Mouse (Mus musculus) right cerebral cortex, postnatal 36 days (tissue): ENCODE data around the gene Gm12216.

ENCODE experiments used
- DNase-seq, 2 experiments: peaks; one replicate each; pipeline ENCODE4 v3.0.0; 2022; ENCODE audit warnings: low spot score in 2 of 2, mixed read lengths in 1 of 2

Gene Gm12216

DNA sequence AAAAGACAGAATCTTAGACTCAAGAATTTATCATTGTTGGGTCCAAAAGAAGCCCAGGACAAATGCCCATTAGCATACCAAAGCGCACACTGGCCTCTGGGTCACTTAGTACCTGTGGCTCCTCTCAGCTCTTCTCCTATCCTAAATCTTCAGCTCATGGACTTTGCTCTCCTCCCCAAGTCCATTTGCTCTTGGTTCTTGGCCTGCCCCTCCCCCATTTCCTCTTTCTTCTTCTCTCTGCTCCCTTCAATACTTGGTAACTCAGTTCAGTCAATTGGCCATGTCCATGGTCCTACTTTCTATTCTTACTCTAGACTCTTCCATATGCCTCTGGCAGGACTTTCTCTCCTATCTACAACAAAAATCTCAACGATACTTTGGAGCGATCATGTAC lies 37.1 kb downstream of the Gm12216 start:
- no peak for DNase-seq

DNA sequence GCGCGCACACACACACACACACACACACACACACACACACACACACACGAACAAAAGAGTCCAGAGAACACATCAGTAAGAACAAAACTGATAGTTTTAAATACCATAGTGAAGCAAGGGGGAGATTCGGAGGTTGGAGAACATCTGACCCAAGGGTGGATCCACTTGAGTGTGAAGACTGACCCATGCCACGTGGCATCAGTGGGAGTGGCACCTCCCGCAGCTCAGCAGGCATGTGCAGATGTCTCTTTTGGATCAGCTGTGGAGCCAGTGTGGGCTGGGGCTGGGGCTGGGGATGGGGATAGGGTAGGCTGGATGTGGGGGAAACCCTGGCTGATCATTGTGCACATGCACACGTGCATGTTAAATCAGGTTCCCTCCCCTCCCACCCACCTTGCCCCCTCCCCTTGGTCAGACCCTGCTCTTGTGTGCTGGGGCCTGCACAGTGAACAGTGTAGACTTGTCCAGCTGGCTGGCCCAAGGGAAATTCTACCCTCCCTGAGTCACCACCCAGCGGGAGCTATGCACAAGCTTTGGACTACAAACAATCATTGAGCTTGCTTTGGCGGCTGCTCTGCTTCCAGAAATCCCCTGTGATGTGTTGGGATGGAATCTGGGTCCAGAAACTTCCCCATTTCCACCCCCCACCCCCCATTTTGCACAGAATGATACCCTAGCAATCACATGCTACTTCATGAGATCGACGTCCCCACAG lies 37.7 kb downstream of the Gm12216 start:
- DNase-seq, result no peak

DNA sequence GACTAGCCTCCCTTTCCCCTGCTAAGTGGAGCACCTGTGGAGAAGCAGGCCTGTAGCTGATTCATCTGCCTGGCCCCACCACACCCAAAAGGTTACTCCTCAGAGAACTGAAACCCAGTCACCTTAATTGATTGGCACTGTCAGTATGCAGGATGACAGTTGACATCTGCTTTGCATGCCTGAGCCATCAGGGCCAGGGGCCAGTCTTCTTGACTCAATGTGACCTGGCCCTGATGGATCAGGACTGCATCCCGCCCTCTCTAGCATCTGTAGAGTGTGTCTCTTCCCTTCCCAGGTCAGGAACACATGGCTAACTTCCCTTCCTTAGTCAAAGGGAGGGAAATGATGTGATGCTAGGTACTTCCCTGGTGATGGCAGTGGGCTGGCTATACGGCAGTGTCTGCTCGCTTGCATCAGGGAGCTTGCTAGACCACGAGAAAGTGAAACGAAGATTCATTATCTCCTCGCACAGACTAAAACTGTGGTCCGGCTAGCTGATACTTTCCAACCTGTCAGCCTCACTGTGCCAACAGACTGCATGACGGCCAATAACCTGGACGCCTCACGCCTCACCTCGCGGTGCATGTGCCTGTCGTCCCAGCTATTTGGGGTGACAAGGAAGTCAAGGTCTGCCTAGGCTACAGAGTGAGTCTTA lies 38.4 kb downstream of the Gm12216 start:
- no peak for DNase-seq

DNA sequence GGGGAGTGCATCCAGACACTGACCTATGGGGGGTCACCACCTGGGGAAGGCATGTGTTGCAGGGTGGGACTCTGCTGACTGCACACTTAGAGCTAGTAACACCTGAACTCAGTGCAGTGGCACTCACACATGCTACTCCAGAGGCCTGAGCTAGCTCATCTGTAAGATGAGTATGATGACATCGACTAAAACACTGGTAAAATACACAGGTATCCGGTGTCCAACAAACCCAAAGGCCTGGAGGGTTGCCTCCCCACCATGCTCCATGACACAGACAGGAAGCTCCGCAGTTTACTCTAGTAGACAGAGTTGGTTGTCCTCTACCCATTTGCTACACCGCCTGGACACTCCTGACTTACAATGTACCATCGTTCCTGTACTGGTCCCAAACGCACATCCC lies 39.5 kb downstream of the Gm12216 start:
- no peak for DNase-seq

DNA sequence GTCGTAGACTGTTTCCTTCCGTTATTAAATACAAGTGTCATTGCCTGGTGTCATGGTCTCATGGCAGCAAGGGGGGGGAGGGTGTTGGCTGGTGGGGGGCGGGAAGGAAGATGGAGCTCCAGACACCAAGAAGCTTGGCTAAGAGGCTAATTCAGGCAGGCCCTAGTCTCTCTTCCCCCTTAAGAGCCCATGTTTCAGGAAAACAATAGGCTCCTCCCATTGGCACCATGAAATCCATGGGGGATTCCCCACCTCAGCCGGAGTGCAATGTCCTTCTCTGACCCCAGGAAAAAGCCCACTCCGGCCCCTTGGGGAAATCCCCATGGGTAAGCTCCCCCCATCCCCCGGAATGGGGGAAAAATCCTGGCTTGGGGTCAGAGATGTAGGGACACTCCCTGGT lies 40.3 kb downstream of the Gm12216 start:
- no peak for DNase-seq

DNA sequence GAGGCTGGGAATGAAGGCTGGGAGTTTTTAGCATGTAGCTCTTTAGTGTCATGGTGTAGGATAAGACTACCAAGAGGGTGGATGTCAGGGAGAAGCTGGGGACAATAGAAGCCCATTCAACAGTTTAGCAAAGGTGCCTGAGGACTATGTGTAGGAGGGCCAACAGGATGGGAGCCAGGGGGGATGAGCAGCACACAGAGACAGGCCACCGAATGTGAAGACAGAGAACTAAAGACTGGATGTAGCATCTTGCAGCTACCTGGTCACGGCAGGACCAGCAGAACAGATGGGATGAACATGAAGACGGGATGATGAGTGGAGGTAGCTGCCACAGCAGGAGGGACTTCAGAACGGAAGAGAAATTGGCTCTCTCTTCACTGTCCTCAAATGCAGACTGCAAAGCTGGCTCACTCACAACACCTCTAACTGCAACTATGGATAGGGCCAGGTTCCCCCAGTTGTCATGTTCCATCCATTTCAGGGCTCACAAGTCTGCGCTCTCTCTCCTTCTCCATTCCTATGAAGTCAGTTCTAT lies 42.1 kb downstream of the Gm12216 start:
- DNase-seq, result no peak

DNA sequence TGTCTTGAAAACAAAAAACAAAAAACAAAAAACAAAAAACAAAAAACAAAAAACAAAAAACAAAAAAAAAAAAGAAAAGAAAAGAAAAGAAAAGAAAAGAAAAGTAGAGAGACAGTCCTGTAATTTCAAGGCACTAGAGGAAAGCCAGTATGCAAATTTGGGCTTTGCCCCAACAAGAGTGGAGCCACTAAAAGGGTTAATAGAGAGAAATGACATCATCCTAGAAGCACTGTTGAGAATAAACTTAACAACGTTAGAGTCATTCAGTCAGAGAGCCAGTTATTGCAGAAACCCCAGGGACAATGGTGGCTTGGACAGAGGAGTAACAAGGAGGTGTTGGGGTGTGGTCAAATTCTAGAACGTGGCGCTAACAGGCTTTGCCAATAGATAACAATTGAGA lies 44.2 kb downstream of the Gm12216 start:
- DNase-seq, result no peak

GRCm38 (mm10) chr11:53813001-53813868 lies 45.8 kb downstream of the Gm12216 start:
- no peak for DNase-seq

GRCm38 (mm10) chr11:53811312-53811711 lies 47.7 kb downstream of the Gm12216 start:
- no peak for DNase-seq

- DNase-seq, result no peak
These were observed 48.3 kb downstream of the Gm12216 start for GRCm38 (mm10) chr11:53810749-53811148.

- no peak for DNase-seq
These were observed 48.9 kb downstream of the Gm12216 start for GRCm38 (mm10) chr11:53810156-53810555.

GRCm38 (mm10) chr11:53809354-53809753 lies 49.7 kb downstream of the Gm12216 start:
- no peak for DNase-seq

GRCm38 (mm10) chr11:53805786-53806185 lies 53.3 kb downstream of the Gm12216 start:
- no peak for DNase-seq

DNA sequence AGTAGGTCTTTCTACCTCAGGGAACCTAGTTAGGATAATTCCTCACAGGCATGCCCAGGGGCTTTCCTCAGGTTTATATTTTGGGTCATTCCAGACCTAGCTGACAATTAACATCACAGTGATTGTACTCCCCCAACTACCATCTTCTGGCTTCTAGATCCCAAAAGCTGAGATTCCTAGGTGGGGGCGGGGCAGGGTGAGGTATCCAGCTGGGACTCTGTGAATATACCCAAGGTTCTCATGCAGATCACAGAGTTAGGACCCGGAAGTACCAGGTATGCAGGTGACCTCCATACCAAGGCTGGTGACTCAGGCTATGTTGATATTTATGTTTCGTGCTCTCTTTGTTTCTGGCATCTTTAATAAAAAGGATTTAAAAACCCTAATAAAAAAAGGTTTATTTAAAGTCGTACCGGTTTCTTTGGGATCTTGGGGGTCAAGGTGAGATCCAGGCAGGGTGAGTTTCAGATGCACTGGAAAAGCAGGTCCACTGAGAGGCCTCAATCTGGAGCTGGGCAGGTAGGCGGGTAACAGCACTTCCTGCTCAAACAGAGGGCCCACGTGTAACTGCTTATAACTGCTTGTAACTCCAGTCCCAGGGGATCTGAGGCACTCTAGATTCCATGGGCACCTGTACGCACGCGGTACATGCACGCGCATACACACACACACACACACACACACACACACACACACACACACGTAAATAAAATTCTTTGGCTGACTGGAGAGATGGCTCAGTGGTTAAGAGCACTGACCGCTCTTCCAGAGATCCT lies 54.3 kb downstream of the Gm12216 start:
- no peak for DNase-seq

- no peak for DNase-seq
These were observed 55.6 kb downstream of the Gm12216 start for GRCm38 (mm10) chr11:53803494-53803893.

DNA sequence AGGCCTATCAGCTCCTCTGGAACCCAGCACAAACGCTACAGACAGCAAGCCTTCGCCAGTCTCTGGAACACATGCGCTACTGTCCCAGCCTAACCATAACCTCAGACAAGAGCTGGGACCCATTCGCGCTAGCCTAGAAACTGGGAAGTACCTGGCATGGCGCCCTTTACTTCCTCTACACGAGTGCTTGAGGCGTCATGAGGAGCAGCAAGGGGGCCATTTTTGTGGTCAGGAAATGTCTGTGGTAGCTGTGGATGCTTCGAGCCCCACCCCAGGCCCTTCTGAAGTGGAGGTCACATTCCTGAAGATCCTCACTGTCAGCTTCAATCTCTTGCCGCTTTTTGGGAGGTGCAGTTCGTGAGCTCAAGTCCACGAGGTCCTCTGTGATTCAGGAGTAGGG lies 56.0 kb downstream of the Gm12216 start:
- DNase-seq, result no peak

DNA sequence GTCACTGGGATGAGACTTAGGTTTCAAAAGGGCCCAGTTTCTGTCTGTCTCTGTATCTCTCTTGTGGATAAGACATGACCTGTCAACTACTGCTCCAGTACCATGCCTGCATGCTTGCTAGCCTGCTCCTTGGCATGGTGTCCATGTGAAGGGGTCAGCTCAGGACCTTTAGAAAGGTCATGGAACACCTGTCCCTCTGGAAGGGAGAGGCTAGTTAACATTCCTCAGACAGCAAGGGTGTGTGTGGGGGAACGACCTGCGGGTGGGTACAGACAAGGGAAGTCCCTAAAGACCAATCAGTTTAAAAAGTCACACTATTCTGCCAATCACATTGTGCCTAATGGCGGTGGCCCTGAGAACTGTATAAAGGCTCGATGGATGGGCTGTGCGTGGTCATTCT lies 58.1 kb downstream of the Gm12216 start:
- no peak for DNase-seq

DNA sequence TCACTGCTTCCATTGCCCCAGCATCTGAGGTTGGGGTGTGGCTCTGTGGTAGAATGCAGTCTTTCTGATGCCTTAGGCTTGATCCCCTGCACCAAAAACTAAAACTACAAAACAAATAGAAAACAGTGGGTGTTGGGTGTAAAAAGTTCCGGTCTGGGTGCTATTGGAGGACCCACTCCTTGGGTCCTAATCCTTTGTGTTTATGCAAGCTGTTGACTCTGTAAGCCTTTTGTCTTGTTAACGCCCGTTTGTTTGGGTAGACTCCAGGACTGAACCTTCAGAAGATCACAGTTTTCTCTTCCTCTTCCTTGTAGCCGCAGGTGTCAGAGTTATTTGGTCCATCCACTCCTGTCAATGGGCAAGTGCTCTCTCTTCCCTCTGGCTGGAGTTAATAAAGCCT lies 59.0 kb downstream of the Gm12216 start:
- no peak for DNase-seq

GRCm38 (mm10) chr11:53798041-53798711 lies 60.9 kb downstream of the Gm12216 start:
- DNase-seq, result no peak

- no peak for DNase-seq
These were observed 61.6 kb downstream of the Gm12216 start for GRCm38 (mm10) chr11:53797386-53797920.
